Mouse (Mus musculus): ENCODE measurements at regions not wholly inside any gene's neighbourhood (a gene's known extent, or its start where the extent isn't known, plus 50 kb on each side); places are given as distances from the start of the nearest gene placed in this dataset.
"Not testable (repeated sequence)": the region's sequence is repeated elsewhere in the genome, so short reads cannot be mapped to it uniquely, and the experiment has no call there.

DNA sequence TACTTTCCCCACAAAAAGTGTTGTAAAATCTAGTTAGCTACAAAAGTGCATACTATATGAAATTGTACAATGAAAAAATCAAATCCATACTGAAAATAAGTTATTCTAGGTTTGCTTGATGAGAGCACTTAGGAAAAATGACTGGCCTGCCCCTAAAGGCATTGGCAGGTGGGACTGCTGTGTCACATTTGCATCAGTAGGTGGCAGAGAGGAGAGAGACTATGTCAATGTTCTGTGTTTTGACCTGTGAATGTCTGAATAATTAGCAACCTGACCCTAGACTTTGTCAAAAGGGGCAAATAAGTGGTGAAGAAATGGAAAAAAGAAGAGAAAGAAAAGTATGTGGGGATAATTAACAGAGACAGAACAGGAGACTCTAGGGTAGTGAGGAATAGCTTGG, 997.0 kb upstream of the Tacstd2 start:
- H3K4me1 ChIP-seq (replicated peaks) = no peaks in the 10 kb centered on the region
- H3K4me3 ChIP-seq (replicated peaks) = no peak overlapping the region
- H3K36me3 ChIP-seq = no peaks in the 10 kb centered on the region
- H3K9me3 ChIP-seq = no peaks in the 10 kb centered on the region
- ATAC-seq = no peak
- no peak overlapping the region for H3K4me2 ChIP-seq (replicated peaks)
- no peak overlapping the region for H3K27ac ChIP-seq
- no peak overlapping the region for H3K9ac ChIP-seq
- H3K27me3 ChIP-seq (replicated peaks) = no peaks in the 10 kb centered on the region

DNA sequence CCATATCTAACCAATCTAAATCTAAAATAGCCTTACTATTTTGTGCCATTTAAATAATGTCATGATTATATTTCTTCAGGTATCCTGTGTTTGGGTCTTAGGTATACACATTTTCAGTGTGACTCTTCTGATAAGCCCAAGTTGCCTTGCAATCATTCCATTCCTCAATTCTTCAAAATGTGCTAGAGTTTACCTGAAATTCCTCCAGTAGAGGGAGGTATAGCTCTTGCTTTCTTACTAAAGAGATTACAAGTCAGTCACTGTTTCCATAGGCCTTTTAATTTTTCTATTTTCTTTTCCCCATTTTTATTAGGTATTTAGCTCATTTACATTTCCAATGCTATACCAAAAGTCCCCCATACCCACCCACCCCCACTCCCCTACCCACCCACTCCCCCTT, 968.3 kb upstream of the Tacstd2 start:
- H3K4me2 ChIP-seq (replicated peaks) = no peak overlapping the region
- ATAC-seq = no peak
- no peaks in the 10 kb centered on the region for H3K9me3 ChIP-seq
- no peaks in the 10 kb centered on the region for H3K27me3 ChIP-seq (replicated peaks)
- H3K4me3 ChIP-seq (replicated peaks) = no peak overlapping the region
- no peaks in the 10 kb centered on the region for H3K36me3 ChIP-seq
- H3K4me1 ChIP-seq (replicated peaks) = no peaks in the 10 kb centered on the region
- H3K9ac ChIP-seq = no peak overlapping the region
- no peak overlapping the region for H3K27ac ChIP-seq

DNA sequence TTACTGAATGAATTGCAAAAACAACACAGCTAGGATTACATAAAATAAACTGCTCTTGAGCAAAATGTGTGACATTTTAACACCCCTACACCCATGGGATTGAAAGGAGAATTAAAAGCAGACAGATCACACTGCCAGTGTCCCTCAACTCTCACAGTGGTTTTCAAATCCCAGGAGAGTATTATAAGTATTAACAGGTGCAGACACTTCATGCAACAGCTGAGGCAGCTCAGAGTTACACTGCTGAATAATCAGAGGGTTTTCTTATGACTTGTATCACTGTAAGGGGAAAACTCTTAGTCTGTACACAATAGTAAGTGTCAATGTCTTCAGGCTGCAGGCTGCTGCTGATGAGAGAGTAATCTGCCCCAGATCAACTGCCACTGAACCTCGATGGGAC, 945.5 kb upstream of the Tacstd2 start:
- Histone ChIP-seq H3K36me3 (no peaks in the 10 kb centered on the region), H3K4me2 (replicated peaks) (no peak overlapping the region), H3K27ac (no peak overlapping the region), H3K9ac (no peak overlapping the region), H3K4me1 (replicated peaks) (no peaks in the 10 kb centered on the region), H3K4me3 (replicated peaks) (no peak overlapping the region), H3K27me3 (replicated peaks) (no peaks in the 10 kb centered on the region), H3K9me3 (no peaks in the 10 kb centered on the region)
- no peak for ATAC-seq
- 51% methylated on average over 1 of the region's 1 CpGs for WGBS

DNA sequence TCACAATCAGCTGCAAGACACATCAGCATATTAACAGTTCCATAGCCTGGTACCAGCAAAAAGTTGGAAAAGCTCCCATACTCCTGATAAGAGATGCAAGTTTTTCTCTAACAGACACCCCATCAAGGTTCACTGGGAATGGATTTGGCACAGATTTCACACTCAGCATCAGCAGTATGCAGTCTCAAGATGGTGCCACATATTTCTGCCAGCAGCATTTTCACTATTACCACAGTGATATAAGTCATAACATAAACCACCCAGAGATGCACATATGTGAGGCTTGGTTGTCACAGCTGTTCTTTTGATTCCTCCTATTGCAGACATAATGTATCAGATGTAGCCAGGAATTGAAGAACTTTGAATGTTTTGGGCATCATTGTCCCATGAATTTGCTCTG, 939.3 kb upstream of the Tacstd2 start:
- no peaks in the 10 kb centered on the region for H3K4me1 ChIP-seq (replicated peaks)
- no peak overlapping the region for H3K4me2 ChIP-seq (replicated peaks)
- H3K27me3 ChIP-seq (replicated peaks) = no peaks in the 10 kb centered on the region
- H3K9me3 ChIP-seq = no peaks in the 10 kb centered on the region
- no peak for ATAC-seq
- no peak overlapping the region for H3K9ac ChIP-seq
- no peak overlapping the region for H3K27ac ChIP-seq
- H3K36me3 ChIP-seq = no peaks in the 10 kb centered on the region
- no peak overlapping the region for H3K4me3 ChIP-seq (replicated peaks)

DNA sequence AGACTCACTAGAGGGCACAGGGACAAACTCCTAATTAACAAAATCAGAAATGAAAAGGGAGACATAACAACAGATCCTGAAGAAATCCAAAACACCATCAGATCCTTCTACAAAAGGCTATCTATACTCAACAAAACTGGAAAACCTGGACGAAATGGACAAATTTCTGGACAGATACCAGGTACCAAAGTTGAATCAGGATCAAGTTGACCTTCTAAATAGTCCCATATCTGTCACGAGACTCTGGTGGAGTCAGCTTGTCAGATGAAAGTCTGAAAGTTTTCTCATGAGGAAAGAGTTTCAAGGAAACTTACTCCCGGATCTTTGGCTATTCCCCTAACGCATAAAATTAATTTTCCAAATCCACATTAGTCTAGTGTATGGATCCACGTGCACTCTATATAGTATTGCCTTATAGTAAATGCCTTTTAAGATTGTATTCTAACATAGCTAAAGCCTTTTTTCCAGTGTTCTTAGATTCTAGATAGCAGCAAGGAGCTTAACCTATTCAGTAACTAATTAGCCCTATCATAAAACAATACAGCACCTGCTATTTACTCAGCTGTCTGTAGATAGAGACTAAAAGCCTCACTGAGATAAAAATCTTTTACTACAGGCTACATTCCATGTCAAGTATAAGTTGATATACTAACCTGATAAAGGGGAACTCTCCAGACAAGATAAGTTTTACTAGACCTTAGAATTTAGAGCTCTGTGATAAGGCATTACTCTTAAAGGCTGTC, 917.6 kb upstream of the Tacstd2 start:
- not testable (repeated sequence) for H3K4me3 ChIP-seq (replicated peaks); H3K4me2 ChIP-seq (replicated peaks); H3K27ac ChIP-seq; H3K9me3 ChIP-seq; H3K4me1 ChIP-seq (replicated peaks); H3K27me3 ChIP-seq (replicated peaks); H3K36me3 ChIP-seq; H3K9ac ChIP-seq
- ATAC-seq = peak; percentile 68
- 46% methylated on average over 5 of the region's 5 CpGs for WGBS

DNA sequence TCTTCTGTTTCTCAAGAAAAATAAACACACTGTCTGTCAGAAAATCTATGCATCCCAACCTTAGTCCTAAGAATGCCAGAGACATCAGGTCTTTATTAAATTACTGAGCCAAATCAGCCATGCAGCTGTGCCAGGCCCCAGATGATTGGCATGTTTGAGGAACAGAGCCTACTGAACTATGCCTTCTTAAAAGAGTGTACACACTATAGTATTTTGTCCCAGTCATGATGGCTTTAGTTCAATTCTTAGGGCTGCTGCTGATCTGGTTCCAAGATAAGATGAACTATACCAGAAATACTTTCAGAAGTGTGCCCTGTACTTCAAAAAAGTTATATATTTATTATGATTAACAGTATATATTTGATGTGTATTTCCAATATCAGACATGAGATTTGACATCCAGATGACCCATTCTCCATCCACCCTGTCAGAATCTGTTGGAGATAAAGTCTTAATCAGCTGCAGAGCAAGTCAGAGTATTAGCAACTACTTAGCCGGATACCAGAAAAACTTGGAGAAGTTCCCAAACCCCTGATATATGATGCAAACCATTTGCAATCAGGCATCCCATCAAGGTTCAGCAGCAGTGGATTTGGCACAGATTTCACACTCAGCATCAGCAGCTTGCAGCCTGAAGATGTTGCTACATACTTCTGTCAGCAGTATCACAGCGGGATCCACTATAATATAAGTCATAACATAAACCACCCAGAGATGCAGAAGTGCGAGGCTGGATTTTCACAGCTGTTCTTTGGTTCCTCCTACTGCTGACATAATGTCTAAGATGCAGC, 913.6 kb upstream of the Tacstd2 start:
- Histone ChIP-seq H3K4me1 (replicated peaks) (no peaks in the 10 kb centered on the region), H3K27ac (no peak overlapping the region), H3K4me3 (replicated peaks) (no peak overlapping the region), H3K36me3 (no peaks in the 10 kb centered on the region), H3K9me3 (no peaks in the 10 kb centered on the region), H3K4me2 (replicated peaks) (no peak overlapping the region), H3K9ac (no peak overlapping the region), H3K27me3 (replicated peaks) (no peaks in the 10 kb centered on the region)
- 68% methylated on average over 3 of the region's 3 CpGs for WGBS
- no peak for ATAC-seq

DNA sequence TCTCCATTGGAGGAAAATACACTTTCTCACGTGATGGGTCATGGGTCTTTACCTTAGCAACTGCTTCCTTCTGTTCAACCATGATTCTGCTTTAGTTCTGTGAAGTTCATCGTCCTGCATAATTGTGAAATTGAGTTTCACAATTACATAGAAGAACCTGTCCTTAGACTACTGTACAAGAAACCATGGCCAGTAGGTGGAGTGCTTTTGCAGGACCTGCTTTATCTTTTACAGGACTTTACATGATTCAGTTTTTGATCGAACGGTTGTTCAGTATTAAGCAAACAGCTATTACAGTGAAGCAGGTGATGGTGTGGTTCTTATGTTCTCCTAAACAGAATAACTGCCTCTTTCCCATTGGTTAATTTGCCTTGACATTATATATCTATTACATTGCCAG, 910.2 kb upstream of the Tacstd2 start:
- Histone ChIP-seq H3K36me3 (no peaks in the 10 kb centered on the region), H3K9me3 (no peaks in the 10 kb centered on the region), H3K4me2 (replicated peaks) (no peak overlapping the region), H3K9ac (no peak overlapping the region), H3K27me3 (replicated peaks) (no peaks in the 10 kb centered on the region), H3K4me1 (replicated peaks) (no peaks in the 10 kb centered on the region), H3K27ac (no peak overlapping the region), H3K4me3 (replicated peaks) (no peak overlapping the region)
- ATAC-seq = no peak
- WGBS = 73% methylated on average over 4 of the region's 4 CpGs

DNA sequence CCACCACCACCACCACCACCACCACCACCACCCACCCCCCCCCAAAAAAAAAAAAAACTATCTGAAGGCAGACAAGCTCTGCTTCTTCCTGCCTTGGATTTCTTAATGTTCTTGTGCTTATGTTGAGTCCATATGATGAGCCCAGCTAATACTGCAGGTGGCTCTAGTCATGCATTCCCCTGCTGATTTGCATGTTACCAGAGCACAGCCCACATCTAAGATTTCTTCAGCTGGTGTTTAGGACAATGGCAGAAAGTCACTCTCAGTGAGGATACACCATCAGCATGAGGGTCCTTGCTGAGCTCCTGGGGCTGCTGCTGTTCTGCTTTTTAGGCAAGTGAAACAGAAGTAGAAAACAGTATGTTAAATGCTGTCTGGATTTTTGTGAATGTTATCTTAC, 901.6 kb upstream of the Tacstd2 start:
- Histone ChIP-seq H3K4me1 (replicated peaks) (no peaks in the 10 kb centered on the region), H3K9ac (no peak overlapping the region), H3K27ac (no peak overlapping the region), H3K27me3 (replicated peaks) (no peaks in the 10 kb centered on the region), H3K4me2 (replicated peaks) (no peak overlapping the region), H3K4me3 (replicated peaks) (no peak overlapping the region), H3K36me3 (no peaks in the 10 kb centered on the region), H3K9me3 (no peaks in the 10 kb centered on the region)
- ATAC-seq = no peak

Measured in intestine, embryonic 15.5 days (tissue).